Mouse (Mus musculus): ENCODE measurements around the gene Epb41l3. TPM values are rescaled to one million over a fixed set of nuclear protein-coding genes. Genes with fewer than 3 reads are reported as not detected.
"Not testable (repeated sequence)": the region's sequence is repeated elsewhere in the genome, so short reads cannot be mapped to it uniquely, and the experiment has no call there.

Gene Epb41l3
- total RNA-seq, 2 experiments from 2014 or later, result 201 to 208 TPM

DNA sequence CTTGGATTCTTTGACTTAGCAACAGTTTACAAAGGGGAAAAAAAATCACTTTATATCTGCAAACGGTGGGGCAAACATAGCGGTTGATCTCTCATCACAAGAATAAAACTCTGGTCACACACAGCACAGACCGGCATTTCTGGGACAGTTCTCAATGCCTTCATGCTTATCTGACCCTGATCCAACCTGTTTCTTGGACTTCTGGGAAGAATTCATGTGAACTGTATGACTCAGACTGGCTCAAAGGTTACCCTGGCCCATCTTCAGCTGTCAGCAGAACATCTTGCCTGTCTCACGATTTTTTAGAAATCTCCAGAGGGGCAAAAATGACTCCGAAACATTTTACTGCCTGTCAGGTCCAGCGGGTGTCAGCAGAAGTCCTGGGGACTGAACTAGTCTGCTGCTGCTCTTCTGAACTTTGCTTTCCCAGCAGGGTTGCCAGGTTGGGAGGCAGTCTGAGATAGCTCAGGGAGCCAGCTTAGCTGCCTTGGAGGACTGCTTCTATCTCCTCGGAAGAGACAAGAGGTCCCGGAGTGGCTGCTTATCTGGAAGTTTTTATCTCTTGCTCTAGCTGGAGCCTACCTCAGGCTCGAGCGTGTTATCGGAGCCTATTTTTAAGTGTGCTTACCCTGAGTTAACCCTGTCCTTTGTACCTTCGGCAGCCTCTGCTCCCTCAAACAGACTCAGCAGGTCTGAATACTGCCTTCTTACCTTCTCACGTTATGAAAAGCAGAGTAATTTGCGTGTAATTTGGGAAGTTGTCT is 29.7 kb downstream of the Epb41l3 start:
- DNase-seq (ENCODE audit: low spot score in 2 of 2), result no peak
- intact Hi-C loops (cut with DNase I), result loop anchor here (5.0 to 10.0 kb wide), 2 partner anchors 928 to 1240 kb away; no protein-coding TSS in a partner anchor

GRCm38 (mm10) chr17:69105799-69106401 is 30.4 kb downstream of the Epb41l3 start:
- DNase-seq (ENCODE audit: low spot score in 2 of 2), result peak; percentile 65 to 72
- intact Hi-C loops (cut with DNase I), result loop anchor here (1.0 to 10.0 kb wide), 3 partner anchors 223 to 1241 kb away; no protein-coding TSS in a partner anchor

DNA sequence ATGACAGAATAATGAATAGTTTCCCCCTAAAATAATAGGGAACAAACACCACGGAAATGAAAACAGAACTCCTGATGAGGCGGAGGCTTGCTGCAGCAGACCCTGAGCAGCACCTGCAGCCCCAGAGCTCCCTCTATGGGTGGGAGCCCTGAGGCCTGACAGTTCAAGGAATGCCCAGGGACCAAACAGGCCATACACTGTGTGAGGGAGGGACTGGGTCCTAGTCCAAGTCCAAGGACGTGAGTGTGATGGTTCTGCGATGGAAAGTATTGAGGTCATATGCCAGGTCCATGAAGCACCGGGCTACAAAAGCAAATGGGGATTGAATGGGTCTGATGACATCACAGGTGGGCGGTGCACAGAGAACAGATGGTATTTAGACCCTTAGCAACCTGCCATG is 33.7 kb downstream of the Epb41l3 start:
- intact Hi-C loops (cut with DNase I), result loop anchor here (5.0 to 10.0 kb wide), 2 partner anchors 932 to 1244 kb away; no protein-coding TSS in a partner anchor
- DNase-seq (ENCODE audit: low spot score in 2 of 2), result no peak

- intact Hi-C loops (cut with DNase I), result no loop called here
- no peak for DNase-seq (ENCODE audit: low spot score in 2 of 2)
These were observed 36.7 kb downstream of the Epb41l3 start for GRCm38 (mm10) chr17:69112232-69112631.

DNA sequence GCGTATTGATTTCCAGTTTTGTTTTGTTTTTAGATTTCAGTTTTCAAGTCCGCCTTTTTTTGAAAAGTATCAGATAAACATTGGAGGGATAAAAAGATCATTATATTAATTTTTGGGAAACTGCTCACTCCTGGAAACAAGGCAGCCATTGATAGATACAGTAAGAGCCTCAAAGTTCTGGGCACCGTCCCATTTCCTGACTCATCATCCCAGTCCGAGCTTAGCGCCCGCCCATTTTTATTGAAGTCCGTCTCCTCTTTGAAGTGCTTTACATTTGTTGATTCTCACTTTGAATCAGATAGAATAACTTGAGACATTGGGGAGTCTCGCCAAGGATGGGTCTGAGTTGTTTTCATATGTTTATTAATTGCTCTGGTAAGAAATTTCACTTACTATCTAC is 43.7 kb downstream of the Epb41l3 start:
- no peak for DNase-seq (ENCODE audit: low spot score in 2 of 2)
- intact Hi-C loops (cut with DNase I), result no loop called here

- intact Hi-C loops (cut with DNase I), result no loop called here
- peak in 1 of 2 experiments; percentile 7 for DNase-seq (ENCODE audit: low spot score in 2 of 2)
These were observed 45.3 kb downstream of the Epb41l3 start for GRCm38 (mm10) chr17:69120533-69121358.

GRCm38 (mm10) chr17:69122403-69122802 is 46.9 kb downstream of the Epb41l3 start:
- DNase-seq (ENCODE audit: low spot score in 2 of 2); intact Hi-C loops (cut with DNase I): not testable (repeated sequence)

- intact Hi-C loops (cut with DNase I), result no loop called here
- peak in 1 of 2 experiments; percentile 18 for DNase-seq (ENCODE audit: low spot score in 2 of 2)
These were observed 52.0 kb downstream of the Epb41l3 start for GRCm38 (mm10) chr17:69127436-69127835.

- peak in 1 of 2 experiments; percentile 42 for DNase-seq (ENCODE audit: low spot score in 2 of 2)
These were observed 52.5 kb downstream of the Epb41l3 start for GRCm38 (mm10) chr17:69127981-69128380.

GRCm38 (mm10) chr17:69129434-69129833 is 54.0 kb downstream of the Epb41l3 start:
- intact Hi-C loops (cut with DNase I), result no loop called here
- no peak for DNase-seq (ENCODE audit: low spot score in 2 of 2)

More at GRCm38 (mm10) chr17:69127981-69128380, 52.5 kb downstream of the Epb41l3 start:
- intact Hi-C loops (cut with DNase I), result no loop called here

DNA sequence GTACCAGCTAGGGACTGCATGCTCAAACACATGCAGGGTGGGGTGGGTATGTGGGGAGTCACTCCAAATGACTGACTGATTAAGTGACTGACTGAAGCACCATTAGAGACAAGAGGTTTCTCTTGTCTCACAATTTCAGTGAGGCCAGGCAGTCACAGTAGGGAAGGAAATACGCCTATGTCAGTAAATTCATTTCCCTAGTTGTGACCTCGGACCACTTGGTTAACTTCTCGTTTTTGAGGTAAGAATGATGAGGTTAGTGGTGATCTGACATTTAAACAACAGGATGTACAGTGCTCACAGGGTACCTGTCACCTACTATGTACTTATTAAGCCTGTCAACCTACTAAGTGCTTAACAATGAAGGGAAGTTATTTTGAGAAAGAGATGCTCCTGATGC is 67.5 kb downstream of the Epb41l3 start:
- no peak for DNase-seq (ENCODE audit: low spot score in 2 of 2)
- intact Hi-C loops (cut with DNase I), result no loop called here

DNA sequence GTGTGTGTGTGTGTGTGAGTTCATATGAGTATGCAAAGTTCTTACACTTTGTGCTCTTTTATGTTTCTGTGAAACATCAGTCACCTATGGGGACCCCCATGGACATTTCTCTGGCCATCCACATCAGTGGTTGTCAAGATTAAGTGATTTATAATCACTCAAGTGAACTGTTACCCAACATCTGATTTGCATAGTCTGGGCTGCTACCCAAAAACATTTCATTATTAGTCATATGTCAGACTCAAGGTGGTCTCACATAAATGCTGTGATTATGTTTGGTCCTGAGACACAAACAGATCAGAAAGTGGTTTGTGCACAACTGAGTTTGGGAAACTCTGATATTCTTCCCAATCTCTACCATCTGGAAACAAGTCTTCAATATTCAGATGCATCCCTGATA is 75.3 kb downstream of the Epb41l3 start:
- no peak for DNase-seq (ENCODE audit: low spot score in 2 of 2)
- intact Hi-C loops (cut with DNase I), result no loop called here

- intact Hi-C loops (cut with DNase I), result no loop called here
- DNase-seq (ENCODE audit: low spot score in 2 of 2), result no peak
These were observed 75.8 kb downstream of the Epb41l3 start for GRCm38 (mm10) chr17:69151281-69151680.

- peak; percentile 16 to 64 for DNase-seq (ENCODE audit: low spot score in 2 of 2)
These were observed 79.6 kb downstream of the Epb41l3 start for GRCm38 (mm10) chr17:69155034-69155433.

DNA sequence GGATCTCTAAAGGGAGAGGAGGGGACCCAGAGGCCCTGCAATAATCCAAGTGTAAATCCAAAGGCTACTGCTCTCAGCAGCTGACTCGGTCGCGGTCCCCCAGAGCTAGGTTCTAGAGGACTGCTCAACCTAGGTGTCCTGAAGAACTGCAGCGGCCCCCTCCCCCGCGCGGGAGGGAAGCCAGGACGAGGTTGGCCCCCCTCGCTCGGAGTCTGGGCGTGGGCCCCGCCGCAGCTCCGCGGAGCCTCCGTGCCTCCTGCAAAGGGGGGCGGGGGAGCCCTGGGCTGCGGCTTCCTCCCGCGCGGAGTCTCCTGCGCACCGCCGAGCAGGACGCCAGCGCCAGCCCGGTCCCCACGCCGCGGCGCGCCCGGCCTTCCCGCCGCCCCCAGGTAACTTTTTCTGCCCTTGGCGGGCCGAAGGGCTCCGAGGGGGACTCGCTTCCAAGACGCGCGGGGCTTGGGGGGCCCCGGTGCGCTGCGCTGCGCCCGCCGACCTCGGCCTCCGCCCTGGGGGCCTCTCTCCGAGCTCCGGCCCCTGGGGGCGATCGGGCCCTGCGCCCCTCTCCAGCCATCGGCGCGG is 81.1 kb downstream of the Epb41l3 start:
- DNase-seq (ENCODE audit: low spot score in 2 of 2), result peak; percentile 60 to 74
- intact Hi-C loops (cut with DNase I), result loop anchor here (5.0 kb wide), 1 partner anchor 51 kb away; no protein-coding TSS in a partner anchor

More at GRCm38 (mm10) chr17:69155034-69155433, 79.6 kb downstream of the Epb41l3 start:
- intact Hi-C loops (cut with DNase I), result loop anchor here (5.0 kb wide), 1 partner anchor 52 kb away; no protein-coding TSS in a partner anchor

- intact Hi-C loops (cut with DNase I), result loop anchor here (5.0 kb wide), 1 partner anchor 50 kb away; no protein-coding TSS in a partner anchor
- DNase-seq (ENCODE audit: low spot score in 2 of 2), result peak; percentile 23 to 41
These were observed 81.8 kb downstream of the Epb41l3 start for GRCm38 (mm10) chr17:69157101-69157808.

DNA sequence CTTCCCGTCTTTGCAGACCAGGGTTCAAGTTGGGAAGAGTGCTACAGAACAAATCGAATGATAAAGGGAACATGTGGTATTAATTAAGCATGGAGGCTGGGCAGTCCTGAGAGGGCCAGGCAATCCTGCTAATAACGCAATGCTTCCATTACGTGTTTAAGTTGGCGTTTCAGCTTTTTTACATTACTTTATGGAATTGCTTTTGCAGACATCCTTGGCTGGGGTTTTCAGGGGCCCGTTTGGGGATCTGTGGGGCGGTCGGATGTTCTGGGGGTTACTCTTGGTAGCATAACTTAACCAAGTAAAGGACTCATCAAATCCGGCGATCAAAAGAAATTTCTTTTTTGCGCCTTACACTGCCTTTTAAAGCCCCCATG is 82.3 kb downstream of the Epb41l3 start:
- DNase-seq (ENCODE audit: low spot score in 2 of 2), result no peak
- intact Hi-C loops (cut with DNase I), result loop anchor here (5.0 kb wide), 1 partner anchor 50 kb away; no protein-coding TSS in a partner anchor

GRCm38 (mm10) chr17:69158690-69159089 is 83.2 kb downstream of the Epb41l3 start:
- DNase-seq (ENCODE audit: low spot score in 2 of 2), result no peak
- intact Hi-C loops (cut with DNase I), result loop anchor here (5.0 kb wide), 1 partner anchor 49 kb away; no protein-coding TSS in a partner anchor

GRCm38 (mm10) chr17:69162731-69163130 is 87.2 kb downstream of the Epb41l3 start:
- intact Hi-C loops (cut with DNase I), result no loop called here
- no peak for DNase-seq (ENCODE audit: low spot score in 2 of 2)

All from left cerebral cortex, postnatal 25 days (tissue).